Mouse (Mus musculus) granulocyte monocyte progenitor cell, adult 5-6 weeks (primary cell): ENCODE results near the gene Cbx2. TPM values are rescaled to one million over a fixed set of nuclear protein-coding genes. Genes with fewer than 3 reads are reported as not detected.

Source experiments
- total RNA-seq, 2 experiments: library from RNA; stranded (forward) in 1 of 2; stranded (reverse) in 1 of 2; fragments of 200-712, 200-1000 nt in 1 of 2; fragments of >200 nt in 1 of 2; fragmentation: Nextera tagmentation in 1 of 2; gene quantifications; 2 replicates each; pipeline ENCODE4 v1.2.3; 2014 to 2017

The Cbx2 gene
- total RNA-seq, 2 experiments from 2014 or later = 0.88 to 2.6 TPM

Other genes starting within 250 kb of the Cbx2 start
- not detected in 2 replicates for gene Rbfox3, start 111.4 kb upstream of the Cbx2 start, total RNA-seq (2014; fragmentation: Nextera tagmentation)
- gene Rbfox3, start 111.4 kb upstream of the Cbx2 start, total RNA-seq (2017) = not detected in 2 replicates
- not detected in 2 replicates for gene Enpp7, start 34.8 kb upstream of the Cbx2 start, total RNA-seq (2014; fragmentation: Nextera tagmentation)
- not detected in 2 replicates for gene Enpp7, start 34.8 kb upstream of the Cbx2 start, total RNA-seq (2017)
- gene Cbx8, start 18.0 kb downstream of the Cbx2 start, total RNA-seq (2014; fragmentation: Nextera tagmentation) = 3.6 TPM in 2 replicates
- gene Cbx8, start 18.0 kb downstream of the Cbx2 start, total RNA-seq (2017) = 1.5 and 3.2 TPM in 2 replicates
- gene Cbx4, start 63.3 kb downstream of the Cbx2 start, total RNA-seq (2014; fragmentation: Nextera tagmentation) = 15.8 and 18.8 TPM in 2 replicates
- 27.4 and 38.2 TPM in 2 replicates for gene Cbx4, start 63.3 kb downstream of the Cbx2 start, total RNA-seq (2017)
- gene Tbc1d16, start 205.5 kb downstream of the Cbx2 start, total RNA-seq (2014; fragmentation: Nextera tagmentation) = 3.3 and 8.6 TPM in 2 replicates
- 2.1 and 3.0 TPM in 2 replicates for gene Tbc1d16, start 205.5 kb downstream of the Cbx2 start, total RNA-seq (2017)
- 7.3 and 12.0 TPM in 2 replicates for gene Ccdc40, start 205.6 kb downstream of the Cbx2 start, total RNA-seq (2014; fragmentation: Nextera tagmentation)
- 9.0 and 11.8 TPM in 2 replicates for gene Ccdc40, start 205.6 kb downstream of the Cbx2 start, total RNA-seq (2017)
- 35.8 and 47.2 TPM in 2 replicates for gene Gaa, start 244.9 kb downstream of the Cbx2 start, total RNA-seq (2014; fragmentation: Nextera tagmentation)
- gene Gaa, start 244.9 kb downstream of the Cbx2 start, total RNA-seq (2017) = 27.4 and 31.6 TPM in 2 replicates